Mouse (Mus musculus): ENCODE results near the gene Zfp93.

Zfp93 gene

GRCm38 (mm10) chr7:24291387-24292090 is 21.3 kb downstream of the Zfp93 start:
- no peak for DNase-seq

DNA sequence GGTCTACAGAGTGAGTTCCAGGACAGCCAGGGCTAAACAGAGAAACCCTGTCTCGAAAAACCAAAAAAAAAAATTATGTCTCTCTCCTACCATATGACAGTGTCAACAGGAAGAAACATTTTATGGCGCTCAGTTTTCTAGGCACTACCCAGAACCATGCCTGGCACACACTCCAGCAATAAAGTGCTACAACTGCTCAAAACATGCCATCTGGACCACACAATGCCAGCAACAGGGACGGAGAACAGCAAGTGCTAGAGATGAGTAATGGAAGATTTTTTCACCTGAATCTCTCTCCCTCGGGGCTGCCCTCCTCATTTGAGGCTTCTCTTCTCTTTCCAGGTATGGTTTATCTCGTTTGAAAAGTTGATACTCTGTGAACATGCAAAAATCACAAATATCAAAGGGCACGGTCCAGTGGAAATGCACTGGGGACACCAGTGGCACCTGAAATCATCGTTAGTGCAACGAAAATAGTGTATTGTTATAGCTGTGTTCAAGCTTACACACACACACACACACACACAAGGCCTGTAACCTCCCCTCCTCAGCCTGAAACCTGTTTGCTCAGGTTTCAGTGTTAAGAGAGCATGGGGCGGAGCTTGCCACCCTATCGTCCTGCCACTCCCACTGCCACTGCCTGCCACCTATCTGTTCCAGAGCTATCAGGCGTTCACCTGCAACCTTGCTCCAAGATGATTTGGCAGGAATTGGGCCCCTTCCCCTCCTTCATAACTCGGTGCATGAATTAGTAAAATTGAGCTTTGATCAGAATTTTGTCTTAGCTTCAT is 23.0 kb downstream of the Zfp93 start:
- no peak for DNase-seq

- DNase-seq = no peak
Measured at GRCm38 (mm10) chr7:24294763-24295162, 24.5 kb downstream of the Zfp93 start.

DNA sequence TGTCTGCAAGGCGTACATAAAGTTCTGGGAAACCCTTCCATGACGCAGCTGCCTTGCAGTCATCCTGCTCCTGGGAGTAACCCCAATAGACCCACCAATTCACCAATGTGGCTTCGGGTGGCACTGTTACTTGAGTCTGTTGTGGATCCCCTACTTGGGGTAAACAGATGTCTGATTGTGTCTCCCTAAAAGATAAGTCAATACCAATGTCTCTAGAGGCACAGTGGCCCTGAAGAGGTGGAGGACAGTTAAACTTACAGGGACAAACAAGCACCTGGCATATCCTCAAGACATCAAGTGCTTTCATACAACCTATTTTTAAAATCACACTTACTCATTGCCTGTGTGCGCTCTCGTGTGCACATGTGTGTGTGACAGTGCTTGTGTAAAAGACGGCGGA is 25.2 kb downstream of the Zfp93 start:
- DNase-seq = no peak

- DNase-seq = no peak
Measured at GRCm38 (mm10) chr7:24296386-24296785, 26.2 kb downstream of the Zfp93 start.

DNA sequence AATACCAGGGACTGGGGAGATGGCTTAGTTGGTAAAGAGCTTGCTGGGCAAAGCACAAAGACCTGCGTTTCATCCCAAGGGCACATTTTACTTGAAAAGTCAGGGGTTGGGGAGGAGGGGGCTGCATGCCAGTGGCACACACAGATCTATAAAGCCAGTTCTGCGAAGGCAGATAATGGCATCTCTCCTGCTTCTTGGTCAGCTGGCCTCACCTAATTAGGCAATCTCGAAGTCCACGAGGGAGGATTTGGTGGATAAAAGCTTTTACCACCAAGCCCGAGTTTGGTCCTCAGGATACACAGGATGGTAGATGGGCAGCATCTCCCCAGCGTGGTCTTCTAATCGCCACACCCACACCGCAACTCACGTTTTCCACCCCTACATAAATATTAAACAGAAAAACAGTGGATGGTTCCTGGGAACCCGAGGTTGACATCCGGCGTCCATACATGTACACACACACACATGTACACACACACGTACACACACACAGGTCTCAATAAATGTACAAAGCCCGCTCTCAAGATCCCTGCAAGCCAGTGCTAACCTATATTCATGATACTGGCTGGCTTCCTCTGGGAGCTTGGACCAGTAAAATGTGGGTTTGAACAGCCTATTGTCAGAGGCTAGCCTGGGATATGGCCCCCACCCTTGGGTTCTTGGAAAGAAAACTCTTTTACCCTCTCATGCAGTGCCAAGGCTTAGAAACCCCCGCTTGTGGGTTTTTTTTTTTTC is 27.3 kb downstream of the Zfp93 start:
- DNase-seq = no peak

DNA sequence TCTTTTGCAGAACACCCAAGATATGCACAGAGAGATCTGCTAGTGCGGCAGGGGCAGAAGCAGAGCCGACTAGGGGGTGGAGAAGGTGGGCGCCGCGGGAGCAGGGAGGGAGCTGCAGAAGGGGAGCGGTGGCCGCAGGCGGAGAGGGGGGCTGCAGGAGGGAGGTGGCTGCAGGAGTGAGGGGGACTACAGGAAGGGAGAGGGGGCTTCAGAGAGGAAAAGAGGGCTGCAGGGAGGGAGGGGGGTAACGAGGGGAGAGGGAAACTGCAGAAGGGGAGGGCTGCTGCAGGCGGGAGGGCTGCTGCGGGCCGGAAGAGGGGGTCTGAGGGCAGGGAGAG is 28.4 kb downstream of the Zfp93 start:
- DNase-seq = no peak

DNA sequence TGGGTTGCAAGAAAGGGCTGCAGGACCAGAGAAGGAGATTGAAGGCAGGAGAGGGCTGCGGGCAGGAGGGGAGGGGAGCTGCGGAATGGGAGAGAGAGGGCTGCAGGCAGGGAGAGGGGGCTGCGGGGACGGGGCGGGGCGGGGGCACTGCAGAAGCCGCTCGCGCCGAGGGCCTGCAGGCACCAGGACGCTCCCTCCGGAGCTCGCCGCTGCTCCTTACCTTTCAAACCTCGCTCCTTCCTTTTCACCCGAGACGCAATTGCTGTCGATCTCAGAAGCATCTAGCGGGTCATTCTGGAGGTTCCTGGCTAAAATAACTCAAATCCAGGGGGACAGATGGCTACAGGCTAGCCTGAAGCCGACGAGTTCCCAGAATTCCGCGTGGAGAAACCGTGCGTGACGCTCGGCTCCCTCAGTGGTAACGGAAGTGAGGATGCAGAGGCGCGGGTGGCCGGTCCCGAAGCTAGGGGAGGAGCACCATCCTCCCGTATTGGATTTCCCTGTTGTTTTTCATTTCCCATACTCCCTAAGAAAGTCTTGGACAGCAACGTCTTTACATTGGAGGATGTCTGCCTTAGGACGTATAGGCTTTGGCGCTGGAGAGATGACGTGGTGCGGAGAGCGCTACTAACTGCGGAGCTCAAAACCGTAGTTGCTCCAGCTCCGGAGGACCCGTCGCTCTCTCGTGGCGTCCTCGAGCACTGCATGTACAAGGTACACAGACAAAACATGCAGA is 28.9 kb downstream of the Zfp93 start:
- DNase-seq = peak; percentile 73 to 74

DNA sequence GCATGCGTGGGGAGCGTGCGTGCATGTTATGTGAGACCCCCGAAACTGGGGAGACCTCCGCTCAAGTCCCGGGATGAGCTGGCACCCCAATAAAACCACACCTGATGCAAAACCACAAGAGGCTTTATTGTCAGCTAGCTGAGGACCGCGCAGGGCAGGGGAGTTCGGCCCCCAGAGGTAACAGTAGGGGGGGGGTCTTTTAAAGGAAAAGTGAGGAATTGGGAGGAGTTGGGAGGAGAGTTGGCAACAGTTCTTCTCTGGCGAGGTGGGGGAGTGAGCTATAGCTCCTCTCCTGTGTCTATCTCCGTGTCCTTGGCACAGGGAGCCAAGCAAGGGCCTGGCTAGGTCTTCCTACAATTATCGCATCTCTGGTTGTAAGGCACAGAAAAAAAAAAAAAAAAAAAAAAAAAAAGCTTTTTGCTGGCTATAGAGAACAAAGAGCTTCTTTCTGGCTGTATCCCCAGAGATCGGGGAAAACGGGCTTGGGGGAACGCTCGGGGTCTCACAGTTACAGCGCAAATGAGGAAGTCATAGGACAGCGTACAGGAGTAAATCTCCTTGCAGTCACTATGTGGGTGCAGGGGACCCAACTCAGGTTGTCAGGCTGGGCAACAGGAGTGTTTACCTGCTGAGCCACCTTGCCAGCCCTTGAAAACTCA is 29.7 kb downstream of the Zfp93 start:
- DNase-seq = peak in 1 of 2 experiments; percentile 17

DNA sequence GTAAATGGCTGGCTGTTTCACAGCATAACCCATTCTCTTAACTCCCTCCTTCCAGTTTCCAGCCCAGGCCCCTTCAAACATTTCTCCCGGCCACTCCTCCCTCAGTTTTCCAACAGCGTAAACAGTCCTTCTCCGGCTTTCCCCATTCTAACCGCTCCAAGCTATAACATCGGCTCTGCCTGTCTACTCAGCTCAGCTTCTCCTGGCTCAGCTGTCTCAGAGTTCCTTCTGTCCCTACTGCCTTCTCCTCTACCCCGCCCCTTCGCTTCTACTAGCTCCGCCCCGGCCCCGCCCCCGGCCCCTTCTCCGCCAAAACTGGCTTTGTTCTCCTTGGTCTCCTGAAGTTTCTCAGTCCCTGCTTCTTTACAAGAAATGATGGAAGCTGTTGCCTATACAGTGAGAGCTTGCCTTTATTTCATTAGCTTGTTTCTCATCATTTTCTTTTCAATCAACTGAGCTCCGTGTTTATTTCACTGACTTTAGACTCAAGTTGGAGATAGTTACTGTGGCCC is 30.6 kb downstream of the Zfp93 start, which contains the start of gene Zfp61:
Gene Zfp61 (minus strand): TSS at position 462 of the 512 bp plus-strand sequence.
- peak in 1 of 2 experiments; percentile 25 for DNase-seq

DNA sequence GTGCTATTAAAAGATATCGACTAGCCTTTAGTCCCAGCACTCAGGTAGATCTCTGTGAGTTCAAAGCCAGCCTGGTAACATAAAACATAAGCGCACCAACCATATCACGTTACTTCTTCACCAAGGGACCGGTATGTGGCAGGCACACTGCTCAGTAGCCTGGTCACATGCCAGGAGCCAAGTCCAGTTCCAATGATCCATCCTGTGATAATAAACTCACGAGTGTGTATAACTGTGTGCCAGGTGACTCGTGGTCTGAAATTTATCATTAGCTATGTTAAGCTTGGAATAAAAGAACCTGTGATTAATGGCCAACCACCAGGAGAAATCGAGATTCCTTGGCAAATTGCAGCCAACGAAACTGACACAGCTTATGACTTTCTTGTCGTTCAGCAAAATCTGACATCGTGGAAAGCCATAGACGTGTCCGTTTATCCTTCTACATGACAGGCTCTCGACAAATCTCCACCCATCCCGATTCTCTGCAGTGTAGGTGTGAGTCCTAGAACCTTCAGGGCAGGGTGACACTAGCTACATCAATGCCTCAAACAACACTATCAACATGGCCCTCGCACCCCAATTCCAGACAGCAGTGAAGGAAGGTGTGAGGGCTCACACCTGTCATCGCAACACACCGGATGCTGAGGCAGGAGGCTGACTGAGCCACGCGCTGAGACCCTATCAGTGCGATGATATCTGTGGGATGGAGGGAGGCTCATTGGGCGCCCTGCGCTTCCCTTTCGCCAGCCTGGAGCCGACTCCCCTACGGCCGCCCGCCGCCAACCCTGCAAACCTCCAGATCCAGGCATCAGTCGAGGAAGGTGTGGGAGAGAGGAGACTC is 45.7 kb downstream of the Zfp93 start:
- DNase-seq = no peak

- DNase-seq = peak; percentile 84 to 86
Measured at GRCm38 (mm10) chr7:24316567-24317092, 46.4 kb downstream of the Zfp93 start, which contains the start of gene Zfp94. TSS of gene Zfp94 (minus strand) at chr7:24316666.

GRCm38 (mm10) chr7:24318942-24319341 is 48.7 kb downstream of the Zfp93 start:
- DNase-seq = no peak

DNA sequence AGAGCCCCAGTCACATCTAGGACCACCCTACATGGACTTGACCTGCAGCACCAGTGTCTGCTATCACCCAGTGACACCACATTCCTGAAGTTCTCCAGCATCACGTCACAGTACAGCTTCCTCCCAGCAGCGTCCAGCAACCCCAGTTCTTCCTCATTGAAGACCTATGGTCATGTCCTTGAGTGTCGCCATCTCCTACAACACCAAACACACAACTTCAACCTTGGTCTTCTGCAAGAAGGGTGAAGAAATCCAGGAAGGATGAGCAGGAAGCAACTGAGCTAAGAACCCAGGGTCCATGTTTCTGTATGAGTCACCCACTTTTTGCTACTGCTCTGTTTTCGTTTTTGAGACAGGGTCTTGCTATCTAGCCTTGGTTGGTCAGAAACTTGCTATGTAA is 52.4 kb downstream of the Zfp93 start:
- DNase-seq = no peak

DNA sequence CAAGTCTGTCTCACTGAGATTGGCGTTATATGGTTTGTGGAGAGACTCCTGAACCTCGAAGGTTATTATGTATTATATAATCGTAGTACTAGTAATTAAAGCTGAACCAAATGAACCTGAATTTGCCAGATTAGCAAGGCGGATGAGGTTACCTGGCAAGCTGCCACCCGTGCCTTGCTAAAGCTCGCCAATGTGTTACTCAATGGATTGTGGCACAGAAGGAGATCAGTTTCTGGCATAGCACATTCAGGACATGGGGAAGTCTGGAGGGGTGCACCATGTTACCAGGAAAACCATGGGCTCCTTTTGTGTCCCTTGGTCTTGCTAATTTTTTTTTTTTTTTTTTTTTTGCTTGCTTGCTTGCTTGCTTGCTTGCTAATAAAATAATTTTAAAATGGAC is 55.0 kb downstream of the Zfp93 start:
- DNase-seq = no peak

DNA sequence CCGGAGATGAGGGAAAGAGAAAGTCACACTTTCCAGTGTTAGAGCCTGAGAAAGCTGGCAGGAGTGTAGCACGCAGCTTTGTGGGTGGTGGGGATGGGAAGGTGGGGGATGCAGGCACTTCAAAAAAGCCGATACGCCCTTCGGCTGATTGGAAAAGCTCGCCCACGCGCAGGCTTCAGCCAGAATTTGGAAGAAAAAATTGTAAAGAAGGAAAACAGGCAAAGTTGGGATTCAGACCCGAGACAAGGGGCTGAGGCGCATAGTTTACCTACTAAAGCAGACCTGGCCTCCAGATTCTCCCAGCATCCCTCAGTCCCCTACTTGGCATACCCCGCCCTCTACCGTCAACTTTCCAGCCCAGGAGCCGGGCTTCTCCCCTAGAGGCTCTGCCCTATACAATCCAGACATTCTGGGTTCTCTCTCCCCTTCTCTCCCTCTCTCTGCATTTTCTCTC is 55.5 kb downstream of the Zfp93 start:
- no peak for DNase-seq

DNA sequence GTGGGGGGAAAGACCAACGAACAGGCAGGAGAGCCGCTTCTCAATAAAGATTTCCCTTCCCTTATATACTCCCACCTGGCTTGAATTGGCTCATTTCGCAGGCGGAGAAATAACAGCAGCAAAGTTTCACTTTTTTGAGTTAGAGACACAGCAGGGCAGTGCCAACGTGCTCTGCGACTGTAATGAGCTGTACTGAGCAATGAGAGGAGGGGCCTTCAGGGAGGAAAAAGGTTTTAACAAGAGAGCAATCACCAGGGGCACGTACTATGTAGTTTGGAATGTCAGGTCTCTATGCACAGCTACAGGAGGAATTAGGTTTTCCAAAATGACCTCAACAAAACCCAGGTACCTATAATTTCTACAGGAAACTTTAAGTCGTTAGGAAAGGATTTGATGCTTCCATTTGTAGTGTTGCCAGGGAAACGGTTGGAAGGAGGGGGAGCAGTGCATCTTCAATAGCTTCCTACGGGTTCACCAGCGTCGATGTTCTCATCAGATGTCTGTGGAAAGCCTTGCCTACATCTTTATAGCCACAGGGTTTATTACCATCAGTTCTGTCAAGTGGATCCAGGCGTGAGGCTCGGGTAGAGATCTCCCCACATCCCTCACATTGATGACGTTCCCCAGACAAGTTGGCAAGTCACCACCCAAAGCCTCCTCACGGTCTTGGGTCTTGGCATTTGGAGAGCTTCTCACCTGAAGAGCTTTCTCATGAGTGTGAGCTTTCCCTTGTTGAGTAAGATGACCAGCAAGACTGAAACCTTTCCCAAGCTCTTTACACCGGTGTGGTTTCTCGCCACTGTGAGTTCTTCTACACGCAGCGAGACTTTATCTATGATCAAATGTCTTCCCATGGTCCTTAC is 56.3 kb downstream of the Zfp93 start:
- no peak for DNase-seq
